ENCODE assay signal across 8 mouse cellular contexts in genomic region chr11:33070520-33070919, GRCm38 (mm10).
DNase-seq lines count a peak whose midpoint lies in the region; ATAC-seq and TF ChIP-seq lines count a peak whose summit lies in the region.

No protein-coding gene starts in this region.

- TF ChIP-seq POLR2A in brain, embryonic 14.5 days (IDR thresholded peaks at IDR 0.05; ENCODE audit: borderline replicate concordance, extremely low read depth, insufficient read depth, insufficient read length, poor library complexity, severe bottlenecking), result no peak

- H3K4me3 ChIP-seq in hindbrain, embryonic 12.5 days, result no peak overlapping the region
- H3K4me3 ChIP-seq in midbrain, embryonic 13.5 days (replicated peaks), result no peak overlapping the region

- H3K27ac ChIP-seq in hindbrain, embryonic 12.5 days, result peak overlapping the region; percentile 8; the same call in 1 of the 2 replicates
- H3K27ac ChIP-seq in midbrain, embryonic 13.5 days, result no peak overlapping the region

- H3K9ac ChIP-seq in hindbrain, embryonic 12.5 days, result no peak overlapping the region
- no peak overlapping the region for H3K9ac ChIP-seq in midbrain, embryonic 13.5 days (replicated peaks)

- H3K4me1 ChIP-seq in hindbrain, embryonic 12.5 days, result peaks cover 5% of the 10 kb centered on the region; the same call in 1 of the 2 replicates
- H3K4me1 ChIP-seq in midbrain, embryonic 13.5 days (replicated peaks), result peaks cover 6% of the 10 kb centered on the region; the same call in 1 of the 2 replicates

- 43% methylated on average over 6 of the region's 6 CpGs for WGBS in hindbrain, embryonic 12.5 days
- WGBS in midbrain, embryonic 13.5 days, result 42% methylated on average over 6 of the region's 6 CpGs

- H3K36me3 ChIP-seq in hindbrain, embryonic 12.5 days, result no peaks in the 10 kb centered on the region
- H3K36me3 ChIP-seq in midbrain, embryonic 13.5 days, result no peaks in the 10 kb centered on the region

- H3K27me3 ChIP-seq in hindbrain, embryonic 12.5 days, result no peaks in the 10 kb centered on the region
- H3K27me3 ChIP-seq in midbrain, embryonic 13.5 days, result no peaks in the 10 kb centered on the region

- DNase-seq in gastrocnemius, postnatal 14 days, result peak; percentile 26
- DNase-seq in gastrocnemius, adult 8-10 months (ENCODE audit: low spot score in 2 of 2), result no peak
- peak; percentile 89 for DNase-seq in brain, embryonic 14.5 days (ENCODE audit: low read depth)
- no peak for DNase-seq in heart, postnatal 25 days (ENCODE audit: low spot score)
- no peak for DNase-seq in urinary bladder, adult 18-20 months (ENCODE audit: low spot score in 2 of 2)

- no peaks in the 10 kb centered on the region for H3K9me3 ChIP-seq in hindbrain, embryonic 12.5 days (replicated peaks)
- H3K9me3 ChIP-seq in midbrain, embryonic 13.5 days, result no peaks in the 10 kb centered on the region

- no peak overlapping the region for H3K4me2 ChIP-seq in hindbrain, embryonic 12.5 days (replicated peaks)
- no peak overlapping the region for H3K4me2 ChIP-seq in midbrain, embryonic 13.5 days (replicated peaks)

- TF ChIP-seq CTCF in brain, embryonic 14.5 days (IDR thresholded peaks at IDR 0.05; ENCODE audit: borderline replicate concordance, extremely low read depth, insufficient read depth, insufficient read length), result no peak

- intact Hi-C loops in gastrocnemius, postnatal 14 days (cut with DNase I; ENCODE audit: low total_unique reads), result no loop called here
- intact Hi-C loops in heart, postnatal 25 days (cut with DNase I), result no loop called here

- peak; percentile 84 for ATAC-seq in hindbrain, embryonic 12.5 days (ENCODE audit: low FRiP score)
- ATAC-seq in midbrain, embryonic 13.5 days, result peak; percentile 97
- ATAC-seq in erythroblast, adult 5-6 weeks (replicated peaks; ENCODE audit: low FRiP score, poor library complexity, severe bottlenecking), result no peak

Comparison
In these comparisons a context has a peak if more than half of its experiments do, and no peak if none do; other contexts are left out.
1. DNase-seq: peak in gastrocnemius, postnatal 14 days (single experiment) and brain, embryonic 14.5 days (single experiment); none in gastrocnemius, adult 8-10 months (0 of 2), heart, postnatal 25 days (single experiment) and urinary bladder, adult 18-20 months (0 of 2).